Mouse (Mus musculus): ENCODE data around the gene Gopc.
A peak's percentile ranks its signal among the peaks of the same experiment; 100 is the strongest.
"Not testable (repeated sequence)": the region's sequence is repeated elsewhere in the genome, so short reads cannot be mapped to it uniquely, and the experiment has no call there.

The Gopc gene

DNA sequence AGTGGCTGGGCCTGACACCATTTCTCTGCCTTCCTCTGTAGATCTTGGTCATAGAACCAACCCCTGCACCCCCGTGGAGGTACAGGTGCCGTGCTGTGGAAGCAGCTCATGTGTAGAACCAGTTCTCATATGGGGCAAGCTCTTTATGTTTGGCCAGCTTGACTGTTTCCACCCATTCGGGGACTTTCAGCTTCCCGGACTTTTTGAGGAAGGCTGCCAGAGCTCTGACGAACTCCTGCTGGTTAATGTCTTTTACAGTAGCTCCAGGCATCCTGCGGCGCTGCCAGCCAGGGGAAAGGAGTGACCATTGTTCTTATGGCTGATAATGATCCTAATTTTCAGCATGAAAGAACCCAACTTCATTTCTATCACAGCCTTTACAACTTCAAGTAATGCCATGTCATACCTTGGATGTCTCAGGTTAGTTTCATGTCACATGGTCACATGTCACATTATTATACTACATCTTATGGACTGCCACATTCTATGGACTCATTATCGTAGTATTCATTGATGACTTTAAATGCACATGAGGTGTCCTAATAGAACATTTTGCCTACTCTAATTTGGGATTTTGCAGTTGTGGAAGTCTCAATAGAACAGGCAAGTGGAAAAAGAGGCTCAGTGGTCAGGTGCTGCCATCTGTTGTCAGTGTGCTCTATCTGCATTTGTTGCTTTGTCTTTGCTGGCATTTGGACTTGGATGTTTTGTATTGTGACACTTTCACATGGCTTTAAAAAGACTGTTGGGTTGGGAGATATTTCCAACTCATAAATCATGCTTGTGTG is 3.1 kb upstream of the Gopc start:
- DNase-seq = peak; percentile 57

DNA sequence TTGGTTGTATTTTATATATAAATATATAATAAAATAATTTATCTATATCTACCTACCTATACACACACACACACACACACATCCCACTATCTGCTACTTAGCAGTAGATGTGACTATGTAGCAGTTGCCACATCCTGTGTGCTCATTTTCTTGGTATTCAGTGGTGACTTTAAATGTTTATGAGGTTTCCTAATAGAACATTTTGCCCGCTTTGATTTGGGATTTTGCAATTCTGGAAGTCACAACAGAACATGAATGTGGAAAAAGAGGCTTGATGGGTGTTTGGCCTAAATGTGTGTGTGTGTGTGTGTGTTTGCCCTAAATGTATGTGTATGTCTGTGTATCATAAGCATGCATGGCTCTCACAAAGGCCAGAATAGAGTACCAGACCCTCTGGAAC is 1.6 kb upstream of the Gopc start:
- no peak for DNase-seq

DNA sequence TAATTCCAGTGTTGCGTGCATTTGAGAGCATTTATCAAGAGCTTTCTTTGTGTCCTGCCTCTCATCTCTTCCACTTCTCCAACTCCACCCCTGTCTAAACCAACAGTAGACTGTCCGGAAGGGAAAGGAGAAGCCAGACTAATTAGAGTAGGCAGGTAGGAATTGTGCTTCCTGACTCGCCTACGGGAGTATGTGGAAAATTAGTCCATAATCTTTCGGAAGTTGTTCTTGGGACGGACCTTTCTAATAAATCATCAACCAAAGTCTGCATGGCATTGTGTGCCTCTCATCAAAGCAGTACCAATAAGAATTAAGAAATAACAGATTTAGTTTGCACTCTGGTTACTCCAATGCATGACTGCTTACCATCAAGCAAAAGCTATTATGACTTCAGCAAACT is 1.1 kb upstream of the Gopc start:
- DNase-seq = no peak

DNA sequence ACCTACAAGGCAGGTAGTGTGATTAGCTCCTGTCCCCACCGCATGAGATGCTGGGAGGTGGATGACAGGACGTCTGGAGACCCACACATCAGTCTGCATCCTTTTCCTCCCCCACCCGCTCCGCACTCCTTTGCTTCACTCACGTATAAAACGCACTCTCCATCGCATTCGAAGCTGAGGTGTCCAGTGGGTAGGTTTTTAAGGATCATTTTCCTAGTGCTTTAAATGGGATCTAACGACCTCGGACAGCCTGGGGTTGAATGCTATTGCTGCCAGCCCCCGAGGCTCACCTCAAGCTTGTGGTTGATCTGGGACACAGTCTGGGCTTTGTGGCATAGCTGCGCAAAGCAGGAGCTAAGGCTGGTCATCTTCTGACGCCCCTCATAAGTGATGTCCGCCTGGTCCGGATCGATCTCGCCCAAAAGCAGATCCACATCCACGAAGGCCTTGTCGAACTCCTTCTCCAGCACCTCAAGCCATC is 563 bp downstream of the Gopc start:
- peak; percentile 42 for DNase-seq

DNA sequence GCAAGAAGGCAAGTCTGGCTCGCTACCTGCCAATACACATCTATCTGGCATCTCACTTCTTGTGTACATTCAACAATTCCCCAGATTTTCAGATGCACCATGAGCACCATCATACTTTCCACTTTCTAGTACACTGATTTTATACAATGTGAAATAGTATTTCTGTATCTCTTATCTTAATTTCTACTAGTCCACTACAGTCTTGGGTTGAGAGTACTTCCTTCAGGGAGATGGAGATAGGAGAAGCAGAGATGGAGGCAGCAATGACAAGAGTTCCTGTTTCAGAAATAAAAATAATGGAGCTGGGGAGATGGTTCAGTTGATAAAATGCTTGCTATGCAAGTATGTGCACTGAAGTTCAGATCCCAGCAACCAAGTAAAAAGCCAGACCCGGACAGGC is 4.1 kb downstream of the Gopc start:
- DNase-seq = no peak

DNA sequence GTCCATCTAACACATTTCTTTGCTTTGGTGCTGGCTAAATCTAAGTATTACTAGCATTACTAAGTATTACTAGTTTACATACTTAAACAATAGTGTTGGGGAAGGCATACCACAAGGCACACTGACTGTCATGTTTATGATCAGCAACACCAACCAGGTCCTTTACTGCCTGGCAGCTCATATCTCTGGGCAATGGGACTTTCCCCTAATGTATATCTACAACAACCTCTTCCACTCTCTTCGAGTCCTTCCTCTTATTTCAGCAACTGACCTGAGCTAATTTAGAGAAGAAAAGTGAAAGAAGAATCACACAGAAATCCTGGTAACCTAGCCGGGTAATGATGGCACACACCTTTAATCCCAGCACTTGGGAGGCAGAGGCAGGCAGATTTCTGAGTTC is 5.5 kb downstream of the Gopc start:
- DNase-seq = no peak

DNA sequence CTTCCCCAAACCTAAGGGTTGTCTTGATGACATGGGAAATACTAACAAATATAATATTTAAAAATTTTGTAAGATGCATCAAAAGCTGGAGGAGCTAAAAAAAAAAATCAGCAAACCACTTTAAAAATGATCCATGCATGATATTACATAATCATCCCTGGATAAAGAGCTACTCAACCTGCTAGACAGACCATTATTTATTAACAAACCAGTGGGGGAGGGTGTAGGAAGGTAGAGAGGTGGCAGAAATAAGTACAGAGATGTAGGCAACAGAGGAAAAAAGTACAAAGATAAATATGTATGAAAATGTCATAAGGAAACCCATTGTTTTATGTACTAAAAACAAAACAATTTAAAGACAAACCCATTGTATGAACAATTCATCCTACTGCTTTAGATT is 7.3 kb downstream of the Gopc start:
- DNase-seq = no peak

DNA sequence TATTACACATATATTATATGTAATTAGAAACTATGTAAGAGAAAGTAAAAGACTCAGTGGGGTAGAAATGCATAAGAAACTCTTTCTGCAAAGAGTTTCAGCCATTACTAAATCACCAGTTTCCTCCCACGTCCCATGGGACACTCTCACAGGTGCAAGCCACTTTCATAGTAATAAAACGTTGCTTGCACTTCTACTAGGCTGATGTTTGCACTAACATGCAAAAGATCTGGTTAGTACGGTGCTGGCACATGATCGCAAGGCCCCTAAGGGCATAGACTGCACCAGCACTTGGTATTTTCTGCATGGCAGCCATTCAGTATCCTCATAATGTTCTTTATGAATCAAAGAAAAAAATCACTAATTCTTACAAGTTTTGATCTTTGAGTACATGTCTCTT is 8.1 kb downstream of the Gopc start:
- DNase-seq = no peak

DNA sequence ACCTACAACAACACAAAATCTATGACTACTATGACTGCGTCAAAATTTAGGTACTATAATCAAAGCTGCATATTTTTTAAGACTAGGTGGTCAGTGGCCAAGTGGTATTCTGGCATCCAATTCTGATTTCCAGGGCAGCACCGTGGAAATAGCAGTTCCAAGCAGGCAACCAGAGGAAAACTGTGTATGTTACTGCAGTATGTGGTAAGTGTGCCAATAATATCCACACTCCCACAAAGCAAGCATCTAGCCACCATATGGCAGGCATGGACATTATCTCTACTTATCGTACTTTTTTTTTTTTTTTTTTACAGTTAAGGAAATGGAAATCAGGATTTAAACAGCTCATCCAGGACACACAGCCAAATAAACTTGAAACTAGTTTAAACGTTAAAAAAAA is 13.5 kb downstream of the Gopc start:
- DNase-seq = peak; percentile 20

DNA sequence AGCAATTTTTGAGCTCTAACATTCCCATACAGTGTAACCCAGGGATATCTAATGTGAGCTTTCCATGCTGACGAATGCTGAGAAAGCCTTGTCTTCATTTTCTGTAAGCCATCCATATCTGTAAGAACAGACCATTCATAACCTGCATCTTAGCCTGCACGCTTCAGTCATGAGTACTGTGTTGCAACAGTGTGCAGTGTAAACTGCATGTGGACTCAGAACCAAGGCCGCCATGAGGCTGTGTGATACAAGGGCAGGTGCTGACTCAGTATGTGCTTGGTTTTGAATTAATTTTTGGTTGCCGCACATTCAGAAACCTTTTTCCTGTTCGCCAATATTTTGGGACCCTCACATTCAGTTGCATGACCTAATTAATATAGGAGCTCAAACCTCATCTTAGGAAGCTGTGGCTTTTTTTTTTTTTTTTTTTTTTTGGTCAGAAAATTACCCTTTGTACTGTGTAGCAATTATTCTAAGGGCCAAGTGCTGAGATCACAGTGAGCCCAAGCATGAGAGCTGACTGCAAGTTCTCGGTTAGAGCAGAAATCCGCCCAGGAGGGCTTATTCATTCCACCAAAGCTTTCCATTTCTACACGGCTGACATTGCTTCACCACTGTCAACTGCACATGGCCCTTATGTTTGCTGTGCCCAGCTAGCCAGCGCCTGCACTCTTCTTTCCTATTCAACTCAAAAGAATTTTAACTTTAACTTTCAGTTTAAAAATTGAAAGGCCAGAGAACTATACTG is 20.9 kb downstream of the Gopc start:
- no peak for DNase-seq

DNA sequence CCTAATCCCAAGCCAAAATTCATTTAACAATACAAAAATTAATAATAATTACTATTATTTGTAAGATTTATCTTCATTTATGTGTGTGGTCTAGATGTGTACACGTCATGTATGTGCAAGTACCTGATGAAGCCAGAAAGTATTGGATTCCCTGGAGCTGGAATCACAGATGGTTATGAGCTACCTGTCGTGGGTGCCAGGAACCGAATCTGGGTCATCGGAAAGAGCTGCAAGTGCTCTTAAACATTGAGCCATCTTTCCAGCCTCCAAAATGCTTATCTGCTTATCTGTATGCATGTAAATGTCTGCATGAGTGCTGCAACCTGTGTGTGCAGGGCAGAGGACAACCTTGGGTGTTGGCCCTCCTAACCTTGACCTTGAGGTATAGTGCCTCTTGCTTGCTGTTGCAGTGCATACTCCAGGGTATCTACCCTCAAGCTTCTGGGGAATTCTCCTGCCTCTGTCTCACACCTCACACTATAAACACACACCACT is 21.6 kb downstream of the Gopc start:
- no peak for DNase-seq

DNA sequence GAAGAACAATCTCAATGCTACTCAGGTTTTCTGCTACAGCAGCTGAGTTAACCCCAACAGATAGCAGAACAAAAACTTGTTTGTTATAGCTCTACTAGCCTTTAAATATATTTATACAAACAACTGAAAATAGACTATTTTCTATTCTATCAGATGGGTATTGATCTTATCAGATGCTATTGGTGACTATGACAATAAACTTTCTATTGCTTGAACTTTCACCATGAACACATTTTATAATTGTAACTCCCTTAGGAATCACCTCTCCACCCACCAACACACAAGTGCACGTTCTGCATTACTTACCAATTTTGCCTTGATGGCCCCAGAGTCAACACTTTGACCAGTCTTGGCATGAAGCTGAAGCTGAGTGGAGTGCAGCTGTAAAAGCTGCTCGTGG is 23.5 kb downstream of the Gopc start, which contains the start of gene Gm26741:
Gene Gm26741, plus strand, starts transcription at position 301 of the 400 bp plus-strand sequence.
- no peak for DNase-seq

DNA sequence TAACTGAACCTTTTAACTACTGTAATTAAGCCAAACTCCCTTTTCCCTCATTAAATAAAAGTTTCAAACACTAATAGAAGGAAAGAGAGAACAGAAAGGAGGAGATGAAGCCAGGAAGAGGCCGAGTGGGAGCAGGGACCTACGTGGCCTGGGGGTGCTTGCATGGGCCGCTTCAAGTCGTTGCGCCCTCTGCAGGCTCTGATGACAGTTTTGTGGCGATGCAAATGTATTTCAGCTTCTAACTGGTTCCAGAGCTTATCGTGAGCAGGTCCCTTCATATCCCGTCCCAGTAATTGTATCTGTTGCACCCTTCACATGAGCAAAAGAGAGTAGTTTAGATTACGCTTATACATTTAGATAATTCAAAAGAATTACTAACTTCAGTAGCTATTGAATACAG is 28.7 kb downstream of the Gopc start:
- no peak for DNase-seq

DNA sequence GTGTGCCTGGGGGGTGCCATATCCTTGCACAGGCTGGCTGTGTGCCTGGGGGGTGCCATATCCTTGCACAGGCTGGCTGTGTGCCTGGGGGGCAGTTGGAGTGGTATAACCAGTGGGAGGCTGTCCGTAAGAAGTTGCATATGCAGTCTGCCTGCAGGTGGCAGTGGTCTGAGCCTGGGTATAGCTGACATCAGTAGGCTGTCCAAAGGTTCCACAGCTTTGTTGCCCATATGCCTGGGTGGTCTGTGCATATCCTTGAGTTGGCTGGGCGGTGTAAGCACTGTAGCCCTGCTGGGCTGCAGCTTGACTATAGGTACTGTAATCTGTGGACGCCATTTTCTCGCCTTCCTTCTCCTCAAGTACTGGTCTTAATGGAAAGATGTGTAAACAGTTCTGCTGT is 38.6 kb downstream of the Gopc start:
- DNase-seq = not testable (repeated sequence)

DNA sequence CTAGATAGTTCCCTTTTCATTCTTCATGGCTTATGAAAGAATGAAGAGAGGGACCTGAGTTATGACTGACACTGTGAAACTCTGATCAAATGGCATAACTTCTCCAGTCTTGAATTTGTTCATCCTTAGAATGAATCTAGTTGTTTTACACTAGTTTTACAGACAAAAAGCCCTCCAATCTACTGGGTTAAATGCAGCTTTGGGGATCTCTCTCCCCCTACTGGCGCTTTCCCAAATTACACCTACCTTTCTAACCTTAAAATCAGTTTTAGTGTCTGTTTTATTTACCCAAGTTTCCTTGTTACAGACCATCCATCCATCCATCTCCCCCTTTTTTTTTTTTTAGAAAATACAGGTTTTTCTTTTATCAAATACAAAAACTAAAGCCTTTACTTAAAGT is 50.9 kb downstream of the Gopc start:
- DNase-seq = peak; percentile 24

DNA sequence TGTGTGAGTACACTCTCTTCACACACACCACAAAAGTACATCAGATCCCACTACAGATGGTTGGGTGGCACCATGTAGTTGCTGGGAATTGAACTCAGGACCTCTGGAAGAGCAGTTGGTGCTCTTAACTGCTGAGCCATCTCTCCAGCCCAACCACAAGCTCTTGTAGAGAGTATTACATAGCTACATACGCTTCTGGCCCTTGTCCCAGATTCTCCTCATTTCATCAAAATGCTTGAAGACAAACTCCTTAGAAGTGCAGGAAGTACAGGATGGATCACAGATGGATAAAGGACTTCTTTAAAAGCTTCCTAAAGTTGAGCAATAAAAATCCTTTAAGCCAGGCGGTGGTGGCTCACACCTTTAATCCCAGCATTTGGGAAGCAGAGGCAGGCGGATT is 60.0 kb downstream of the Gopc start:
- DNase-seq = no peak

DNA sequence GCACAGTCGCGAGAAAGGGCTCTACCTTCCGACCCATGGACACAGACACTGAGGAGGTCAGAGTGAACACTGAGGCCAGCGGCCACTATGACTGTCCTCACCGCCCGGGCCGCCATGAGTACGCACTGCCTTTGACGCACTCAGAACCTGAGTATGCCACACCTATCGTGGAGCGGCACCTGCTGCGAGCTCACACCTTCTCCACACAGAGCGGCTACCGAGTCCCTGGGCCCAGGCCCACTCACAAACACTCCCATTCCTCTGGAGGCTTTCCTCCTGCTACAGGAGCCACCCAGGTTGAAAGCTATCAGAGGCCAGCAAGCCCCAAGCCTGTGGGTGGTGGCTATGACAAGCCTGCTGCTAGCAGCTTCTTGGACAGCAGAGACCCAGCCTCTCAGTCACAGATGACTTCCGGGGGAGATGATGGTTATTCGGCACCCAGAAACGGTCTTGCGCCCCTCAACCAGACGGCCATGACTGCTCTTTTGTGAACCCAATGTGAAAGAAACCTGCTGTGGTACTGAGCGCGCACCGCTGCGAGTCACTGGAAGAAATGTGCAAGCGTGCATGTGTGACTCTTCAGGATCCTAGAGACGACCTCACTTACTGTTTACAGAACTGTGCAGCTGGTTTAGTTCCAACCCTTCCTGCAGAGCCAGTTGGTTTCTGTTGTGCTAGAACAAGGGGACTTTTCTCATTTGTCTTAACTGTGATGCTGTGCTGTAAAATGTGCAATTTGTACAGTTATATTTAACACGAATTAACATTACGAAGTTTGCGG is 62.2 kb downstream of the Gopc start:
- no peak for DNase-seq

DNA sequence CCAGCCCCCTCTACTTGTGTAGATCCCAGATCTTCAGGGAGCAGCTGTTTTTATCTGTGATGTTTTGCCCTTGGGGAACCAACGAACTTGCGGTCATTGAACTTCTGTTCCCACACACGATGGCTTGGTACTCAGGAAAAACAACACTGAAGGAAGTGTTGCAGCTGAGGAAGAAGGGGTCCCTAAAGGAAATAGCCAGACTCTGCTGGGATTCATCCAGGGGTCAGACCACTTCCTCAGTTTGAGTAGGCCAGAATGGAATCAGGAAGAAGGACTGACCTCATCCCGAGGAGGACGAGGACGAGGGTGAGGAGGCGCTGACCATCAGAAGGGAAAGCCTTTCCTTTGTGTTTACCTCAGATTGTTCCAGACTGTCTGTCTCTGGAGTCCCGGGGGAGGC is 72.7 kb downstream of the Gopc start:
- DNase-seq = no peak

DNA sequence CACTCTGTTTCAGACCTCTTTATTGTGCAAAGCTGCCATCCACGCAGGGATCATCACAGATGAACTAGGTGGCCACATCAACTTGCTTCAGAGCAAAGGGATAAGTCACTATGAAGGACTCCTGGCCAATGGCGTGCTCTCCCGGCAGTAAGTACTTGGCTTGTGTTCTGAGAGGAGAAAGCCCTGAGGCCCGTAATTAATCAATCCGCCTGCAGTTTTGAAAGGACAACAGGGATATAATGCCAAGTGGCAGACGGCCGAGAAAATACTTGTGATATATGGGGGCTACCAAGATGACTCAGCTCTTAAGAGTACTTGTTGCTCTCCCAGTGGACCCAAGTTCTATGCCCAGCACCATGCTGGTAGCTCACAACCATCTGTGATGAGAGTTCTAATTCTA is 77.3 kb downstream of the Gopc start:
- DNase-seq = no peak

DNA sequence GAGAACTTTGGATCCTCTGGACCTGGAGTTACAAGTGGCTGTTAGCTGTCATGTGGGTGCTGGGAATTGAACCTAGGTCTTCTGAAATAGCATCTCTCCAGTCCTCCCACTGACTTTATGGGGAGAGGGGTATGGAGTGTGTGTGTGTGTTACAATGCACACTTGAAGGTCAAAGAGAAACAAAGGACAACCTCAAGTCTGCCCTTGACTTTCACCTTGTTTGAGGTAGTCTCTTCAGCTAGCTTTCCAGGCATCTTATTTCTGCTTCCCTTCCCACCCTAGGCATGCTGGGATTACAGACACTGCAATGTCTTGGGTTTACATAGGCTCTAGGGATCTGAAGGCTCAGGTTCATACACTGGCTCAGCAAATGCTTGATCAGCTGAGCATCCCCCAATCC is 79.7 kb downstream of the Gopc start:
- DNase-seq = no peak

DNA sequence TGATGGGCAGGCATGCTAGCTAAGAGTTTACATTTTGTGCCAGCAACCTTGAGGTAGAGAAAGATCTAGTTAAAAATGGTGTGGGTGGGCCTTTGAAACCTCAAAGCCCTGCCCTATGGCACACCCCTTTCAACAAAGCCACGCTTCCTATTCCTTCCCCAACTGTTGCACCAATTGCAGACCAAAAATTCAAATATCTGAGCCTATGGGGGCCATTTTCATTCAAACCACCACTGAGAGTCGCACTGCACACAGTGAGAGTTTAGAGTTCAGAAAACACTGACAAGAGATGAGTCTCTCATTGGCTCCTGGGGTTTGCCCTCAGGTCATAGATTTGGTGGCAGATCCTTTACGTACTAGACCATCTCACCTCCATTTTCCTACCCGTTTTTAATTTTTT is 80.2 kb downstream of the Gopc start:
- DNase-seq = no peak

DNA sequence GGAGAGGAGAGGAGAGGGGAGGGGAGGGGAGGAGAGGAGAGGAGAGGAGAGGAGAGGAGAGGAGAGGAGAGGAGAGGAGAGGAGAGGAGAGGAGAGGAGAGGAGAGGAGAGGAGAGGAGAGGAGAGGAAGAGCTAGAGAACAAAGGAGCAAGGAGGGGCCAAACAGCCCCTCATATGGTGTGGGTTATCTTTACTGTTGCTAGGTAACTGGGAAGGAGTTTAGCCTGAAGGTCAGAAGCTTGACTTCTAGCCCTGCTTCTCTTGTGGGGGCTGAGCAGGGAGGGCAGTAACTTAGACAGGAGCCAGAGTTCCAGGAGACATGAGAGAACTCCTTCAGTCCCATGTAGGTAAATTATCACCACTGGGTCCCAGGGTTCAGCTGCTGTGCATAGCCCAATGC is 83.4 kb downstream of the Gopc start:
- DNase-seq = not testable (repeated sequence)

DNA sequence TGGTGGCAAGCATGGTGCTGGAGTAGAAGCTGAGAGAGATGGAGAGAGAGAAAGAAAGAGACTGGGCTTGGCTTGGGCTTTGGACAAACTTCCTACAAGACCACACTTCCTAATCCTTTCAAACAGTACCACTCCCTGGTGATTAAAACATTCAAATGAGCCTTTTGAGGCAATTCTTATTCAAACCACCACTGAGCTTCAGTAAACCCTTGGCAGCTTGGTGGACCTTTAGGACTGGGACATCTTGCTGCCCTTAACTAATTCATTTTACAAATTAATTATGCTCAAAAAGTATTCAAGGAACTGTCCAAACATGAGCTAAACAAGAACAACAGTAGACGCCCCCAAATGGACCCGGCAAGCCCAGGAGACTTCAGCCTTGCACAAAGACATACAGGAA is 86.0 kb downstream of the Gopc start:
- no peak for DNase-seq

All from right cerebral cortex, adult 18-20 months (tissue).